Comparison of ENCODE assay signal across 9 mouse cellular contexts in genomic region chr3:17619890-17620289, GRCm38 (mm10).
DNase-seq lines count a peak whose midpoint lies in the region; ATAC-seq and TF ChIP-seq lines count a peak whose summit lies in the region.
"Had no signal": no experiment of that assay in that cellular context is flagged by ENCODE, and none has a peak within 500 bp of the region (broad histone marks: within the 10 kb centered on the region; RNA-seq: fewer than 3 reads in every experiment).

No protein-coding gene starts in this region.

- no peak for TF ChIP-seq CTCF in kidney, adult 2 months (conservative IDR thresholded peaks at IDR 0.05; ENCODE audit: insufficient read depth, insufficient read length, low read depth, low read length)
- no peak for TF ChIP-seq CTCF in thymus, adult 2 months (IDR thresholded peaks at IDR 0.05; ENCODE audit: borderline replicate concordance, control insufficient read depth, extremely low read depth, insufficient read depth, low read length, poor library complexity)

- H3K36me3 ChIP-seq in forebrain, embryonic 11.5 days (ENCODE audit: control insufficient read depth, insufficient read depth, low read length), result no peaks in the 10 kb centered on the region
- H3K36me3 ChIP-seq in hindbrain, embryonic 13.5 days, result no peaks in the 10 kb centered on the region
- no peaks in the 10 kb centered on the region for H3K36me3 ChIP-seq in kidney, adult 2 months (ENCODE audit: control insufficient read depth, insufficient read depth, low read length)
- H3K36me3 ChIP-seq in thymus, adult 2 months (ENCODE audit: control insufficient read depth, insufficient read depth, low read length), result no peaks in the 10 kb centered on the region
- H3K36me3 ChIP-seq: liver, embryonic 12.5 days had no signal

- no peaks in the 10 kb centered on the region; the same call in 1 of the 2 replicates for H3K4me1 ChIP-seq in forebrain, embryonic 11.5 days (replicated peaks; ENCODE audit: control insufficient read depth, insufficient read depth, low read length)
- peaks cover 9% of the 10 kb centered on the region for H3K4me1 ChIP-seq in hindbrain, embryonic 13.5 days (replicated peaks)
- H3K4me1 ChIP-seq in kidney, adult 2 months (ENCODE audit: control insufficient read depth, insufficient read depth, low read length), result no peaks in the 10 kb centered on the region
- no peaks in the 10 kb centered on the region for H3K4me1 ChIP-seq in thymus, adult 2 months (replicated peaks; ENCODE audit: control insufficient read depth, insufficient read depth, low read length)
- H3K4me1 ChIP-seq: liver, embryonic 12.5 days had no signal

- H3K9me3 ChIP-seq in forebrain, embryonic 11.5 days (ENCODE audit: control insufficient read depth, low read length), result no peaks in the 10 kb centered on the region
- H3K9me3 ChIP-seq in hindbrain, embryonic 13.5 days, result no peaks in the 10 kb centered on the region
- H3K9me3 ChIP-seq: liver, embryonic 12.5 days had no signal

- H3K27me3 ChIP-seq in forebrain, embryonic 11.5 days (ENCODE audit: control insufficient read depth, insufficient read depth, low read length), result no peaks in the 10 kb centered on the region
- no peaks in the 10 kb centered on the region for H3K27me3 ChIP-seq in hindbrain, embryonic 13.5 days
- H3K27me3 ChIP-seq in kidney, adult 2 months (replicated peaks; ENCODE audit: control insufficient read depth, insufficient read depth, low read length), result no peaks in the 10 kb centered on the region
- no peaks in the 10 kb centered on the region for H3K27me3 ChIP-seq in thymus, adult 2 months (ENCODE audit: control insufficient read depth, insufficient read depth, low read length)
- H3K27me3 ChIP-seq: liver, embryonic 12.5 days had no signal

- intact Hi-C loops in left cerebral cortex, postnatal 25 days (cut with DNase I), result loop anchor here (2.0 to 10.0 kb wide), 2 partner anchors 161 to 795 kb away; no protein-coding TSS in a partner anchor

- no peak overlapping the region for H3K4me3 ChIP-seq in forebrain, embryonic 11.5 days (ENCODE audit: low read depth, low read length)
- peak overlapping the region; percentile 10; the same call in 1 of the 2 replicates for H3K4me3 ChIP-seq in hindbrain, embryonic 13.5 days
- H3K4me3 ChIP-seq in kidney, adult 2 months (ENCODE audit: insufficient read depth, low read depth, low read length), result no peak overlapping the region
- H3K4me3 ChIP-seq in thymus, adult 2 months (ENCODE audit: control insufficient read depth, insufficient read depth, low read length), result no peak overlapping the region
- H3K4me3 ChIP-seq: liver, embryonic 12.5 days had no signal

- H3K4me2 ChIP-seq in forebrain, embryonic 11.5 days (ENCODE audit: low read depth, low read length, severe bottlenecking), result no peak overlapping the region
- peak overlapping the region; percentile 40 for H3K4me2 ChIP-seq in hindbrain, embryonic 13.5 days
- H3K4me2 ChIP-seq: liver, embryonic 12.5 days had no signal

- DNase-seq in forebrain, embryonic 11.5 days (ENCODE audit: low spot score), result no peak
- peak; percentile 81 to 92 for DNase-seq in left cerebral cortex, postnatal 25 days (ENCODE audit: low spot score in 2 of 2)
- peak; percentile 79 for DNase-seq in right cerebral cortex, adult 18-20 months
- no peak for DNase-seq in kidney, adult 2 months
- DNase-seq in thymus, adult 2 months, result no peak
- no peak for DNase-seq in yolk sac, embryonic 10.5 days (ENCODE audit: low spot score)
- DNase-seq in urinary bladder, postnatal 10 days (ENCODE audit: low spot score), result no peak

- peak; percentile 75 for ATAC-seq in forebrain, embryonic 11.5 days (replicated peaks; ENCODE audit: low FRiP score)
- ATAC-seq in hindbrain, embryonic 13.5 days (ENCODE audit: low FRiP score), result peak; percentile 92
- ATAC-seq: liver, embryonic 12.5 days had no signal

- no peak overlapping the region for H3K9ac ChIP-seq in forebrain, embryonic 11.5 days (ENCODE audit: low read length)
- H3K9ac ChIP-seq in hindbrain, embryonic 13.5 days, result 0 out of 2 replicates have a peak overlapping the region, but pooled peaks have one; percentile 46
- H3K9ac ChIP-seq: liver, embryonic 12.5 days had no signal

- 31% methylated on average over 2 of the region's 2 CpGs for WGBS in forebrain, embryonic 11.5 days
- 20% methylated on average over 2 of the region's 2 CpGs for WGBS in hindbrain, embryonic 13.5 days
- WGBS in kidney, adult 2 months, result 51% methylated on average over 2 of the region's 2 CpGs
- WGBS in thymus, adult 2 months, result 77% methylated on average over 2 of the region's 2 CpGs

- no peak overlapping the region for H3K27ac ChIP-seq in forebrain, embryonic 11.5 days (ENCODE audit: low read depth, low read length)
- H3K27ac ChIP-seq in hindbrain, embryonic 13.5 days, result peak overlapping the region; percentile 93
- no peak overlapping the region for H3K27ac ChIP-seq in kidney, adult 2 months (ENCODE audit: insufficient read depth, low read depth, low read length)
- no peak overlapping the region for H3K27ac ChIP-seq in thymus, adult 2 months (ENCODE audit: control insufficient read depth, insufficient read depth, low read length)
- H3K27ac ChIP-seq: liver, embryonic 12.5 days had no signal

- no peak for TF ChIP-seq POLR2A in kidney, adult 2 months (IDR thresholded peaks at IDR 0.05; ENCODE audit: low read depth, low read length)
- TF ChIP-seq POLR2A in thymus, adult 2 months (IDR thresholded peaks at IDR 0.05; ENCODE audit: control insufficient read depth, extremely low read depth, insufficient read depth, low read length, poor library complexity), result no peak

Comparison
In these comparisons a context has a peak if more than half of its experiments do, and no peak if none do; other contexts are left out.
1. DNase-seq: peak in left cerebral cortex, postnatal 25 days (2 of 2) and right cerebral cortex, adult 18-20 months (single experiment); none in forebrain, embryonic 11.5 days (single experiment), kidney, adult 2 months (single experiment), thymus, adult 2 months (single experiment), yolk sac, embryonic 10.5 days (single experiment) and urinary bladder, postnatal 10 days (single experiment).